Mouse (Mus musculus) megakaryocyte, embryonic 14.5 days (primary cell): ENCODE measurements at regions not wholly inside any gene's neighbourhood (a gene's known extent, or its start where the extent isn't known, plus 50 kb on each side); places are given as distances from the start of the nearest gene placed in this dataset.

Experiments used
- FLI1 ChIP-seq: IDR thresholded peaks from 2 replicates; pipeline ENCODE4 v1.6.1; 2012; ENCODE audit warnings: low read length, inconsistent platforms, mixed read lengths
- GATA1 ChIP-seq: IDR thresholded peaks from 3 replicates; pipeline ENCODE4 v1.6.1; 2012; ENCODE audit warnings: mixed read lengths, low read length, inconsistent platforms, borderline replicate concordance

GRCm38 (mm10) chr4:142574528-142574927, 335.3 kb upstream of the Kazn start:
- no peak for TF ChIP-seq GATA1
- no peak for TF ChIP-seq FLI1
